Mouse (Mus musculus): Measurements from ENCODE around the gene Raet1e.
"Not testable (repeated sequence)": the region's sequence is repeated elsewhere in the genome, so short reads cannot be mapped to it uniquely, and the experiment has no call there.

DNA sequence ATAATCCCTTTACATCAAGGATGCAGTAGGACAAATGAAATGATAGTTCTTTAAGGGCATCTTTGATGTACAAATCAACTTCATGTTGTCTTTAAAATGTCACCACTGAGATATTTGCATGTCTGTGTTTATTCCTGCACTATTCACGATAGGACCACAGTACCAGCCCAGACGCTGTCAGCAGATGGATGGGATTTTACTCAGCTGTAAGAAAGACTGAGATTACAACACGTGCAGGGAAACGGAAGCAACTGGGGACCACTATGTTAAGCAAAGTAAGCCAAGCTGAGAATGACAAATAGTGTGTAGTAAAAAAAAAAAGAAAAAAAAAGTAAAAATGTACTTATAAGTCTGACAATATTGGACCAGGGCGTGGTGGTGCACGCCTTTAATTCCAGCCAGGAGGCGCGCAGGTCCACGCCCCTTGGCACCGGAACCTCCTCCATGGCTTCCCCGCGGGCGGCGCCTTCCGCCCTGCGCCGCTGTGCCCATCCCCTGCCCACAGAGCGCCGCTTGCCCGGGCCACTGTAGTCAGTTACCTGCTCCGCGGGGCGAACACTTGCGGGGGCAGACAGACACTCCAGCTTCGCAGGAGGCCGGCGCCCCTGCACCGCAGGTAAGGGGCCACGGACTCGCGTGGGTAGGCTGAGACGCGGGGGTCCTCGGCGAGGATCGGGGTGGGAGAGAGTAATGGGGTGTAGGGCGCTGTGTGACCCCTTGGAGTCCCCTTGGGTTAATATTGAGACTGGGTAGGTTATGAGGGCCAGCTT, 114.7 kb downstream of the Raet1e start:
- TF ChIP-seq GATA1 (IDR thresholded peaks at IDR 0.05; ENCODE audit: borderline replicate concordance, low read length); CTCF (IDR thresholded peaks at IDR 0.05; ENCODE audit: low read depth, low read length); GATA2 (IDR thresholded peaks at IDR 0.05; ENCODE audit: borderline replicate concordance, low read depth, low read length); TAL1 (conservative IDR thresholded peaks at IDR 0.05; ENCODE audit: low read depth, low read length): not testable (repeated sequence)
